Mouse (Mus musculus) intestine, embryonic 14.5 days (tissue): ENCODE results near the gene Krtap13-1. TPM values are rescaled to one million over a fixed set of nuclear protein-coding genes. Genes with fewer than 3 reads are reported as not detected.
"Not testable (repeated sequence)": the region's sequence is repeated elsewhere in the genome, so short reads cannot be mapped to it uniquely, and the experiment has no call there.

Source experiments
- ATAC-seq: fragments of 200-750 bp; cut with Nextera tagmentation; replicated peaks from 2 replicates; pipeline ENCODE4 v1.8.0; 2017; ENCODE audit warnings: low read depth, moderate number of reproducible peaks, moderate TSS enrichment, moderate library complexity; ENCODE audit not compliant: low FRiP score, low TSS enrichment
- DNase-seq: peaks from one replicate; pipeline ENCODE4 v3.0.0-alpha.2; 2018; ENCODE audit warnings: low spot score
- H3K27ac ChIP-seq: fragments of 300-500 bp; sonication (generic); 2 replicates; pipeline ENCODE4 v1.5.1; 2014; ENCODE audit warnings: low read depth, mild to moderate bottlenecking, control low read depth
- H3K27me3 ChIP-seq: fragments of 300-500 bp; sonication (generic); replicated peaks from 2 replicates; pipeline ENCODE4 v1.6.1; 2014; ENCODE audit warnings: low read length, control low read depth; ENCODE audit not compliant: control insufficient read depth, insufficient read depth
- H3K36me3 ChIP-seq: fragments of 300-500 bp; sonication (generic); 2 replicates; pipeline ENCODE4 v1.6.1; 2014; ENCODE audit warnings: low read length, control low read depth; ENCODE audit not compliant: control insufficient read depth, insufficient read depth
- H3K4me1 ChIP-seq: fragments of 300-500 bp; sonication (generic); replicated peaks from 2 replicates; pipeline ENCODE4 v1.6.1; 2014; ENCODE audit warnings: low read length, control low read depth, mixed read lengths; ENCODE audit not compliant: control insufficient read depth, insufficient read depth
- H3K4me2 ChIP-seq: fragments of 300-500 bp; sonication (generic); 2 replicates; pipeline ENCODE4 v1.6.1; 2014; ENCODE audit warnings: low read length
- H3K4me3 ChIP-seq: fragments of 300-500 bp; sonication (generic); 2 replicates; pipeline ENCODE4 v1.5.1; 2014; ENCODE audit warnings: low read depth, low read length, control low read depth, mixed read lengths
- H3K9ac ChIP-seq: fragments of 300-500 bp; sonication (generic); 2 replicates; pipeline ENCODE4 v1.6.1; 2014; ENCODE audit warnings: mild to moderate bottlenecking, low read length
- H3K9me3 ChIP-seq: fragments of 300-500 bp; sonication (generic); 2 replicates; pipeline ENCODE4 v1.6.1; 2016; ENCODE audit warnings: low read length, control low read depth; ENCODE audit not compliant: control insufficient read depth
- WGBS: fragments of 180-500 bp; shearing (Covaris S2); extraction: QIAGEN DNeasy Blood & Tissue Kit; methylation state at CpG from one replicate; pipeline ENCODE4 v1.1.7; 2014; 5-methylcytosine and 5-hydroxymethylcytosine counted together
- polyA plus RNA-seq: library from polyadenylated mRNA; unstranded; fragments of >200 nt; fragmentation: Nextera tagmentation; extraction: Ambion mirVana; gene quantifications from 2 replicates; pipeline ENCODE4 v1.2.1, GENCODE M21; 2014

The Krtap13-1 gene
- polyA plus RNA-seq, 1 experiment from 2014 or later: not detected

DNA sequence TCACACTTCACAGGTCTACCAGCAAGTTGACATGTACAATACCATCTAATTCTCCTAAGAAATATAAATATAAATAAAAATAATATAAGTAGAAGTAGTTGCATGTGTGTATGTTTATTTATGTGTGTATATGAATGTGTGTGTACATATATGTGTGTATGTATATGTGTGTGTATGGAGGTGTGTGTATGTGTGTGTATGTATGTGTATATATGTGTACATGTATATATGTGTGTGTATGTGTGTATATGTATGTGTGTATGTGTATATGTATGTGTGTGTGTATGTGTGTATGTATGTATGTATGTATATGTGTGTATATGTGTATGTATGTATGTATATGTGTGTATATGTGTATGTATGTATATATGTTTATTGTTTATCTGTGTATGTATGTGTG, 12.1 kb upstream of the Krtap13-1 start:
- Histone ChIP-seq H3K27ac (no peak overlapping the region), H3K4me2 (no peak overlapping the region), H3K9ac (no peak overlapping the region), H3K4me3 (no peak overlapping the region), H3K9me3 (no peaks in the 10 kb centered on the region), H3K4me1 (no peaks in the 10 kb centered on the region), H3K36me3 (no peaks in the 10 kb centered on the region), H3K27me3 (no peaks in the 10 kb centered on the region)
- no peak for ATAC-seq
- no peak for DNase-seq

- WGBS: 28% methylated on average over 1 of the region's 1 CpGs
- Histone ChIP-seq H3K9me3 (no peaks in the 10 kb centered on the region), H3K27ac (no peak overlapping the region), H3K4me1 (no peaks in the 10 kb centered on the region), H3K9ac (no peak overlapping the region), H3K27me3 (no peaks in the 10 kb centered on the region), H3K4me2 (no peak overlapping the region), H3K4me3 (no peak overlapping the region), H3K36me3 (no peaks in the 10 kb centered on the region)
- DNase-seq: no peak
- ATAC-seq: no peak
These were observed 8.6 kb upstream of the Krtap13-1 start for GRCm38 (mm10) chr16:88720031-88720430.

GRCm38 (mm10) chr16:88735391-88735790, 6.7 kb downstream of the Krtap13-1 start:
- H3K9ac ChIP-seq: no peak overlapping the region
- H3K4me2 ChIP-seq: no peak overlapping the region
- no peaks in the 10 kb centered on the region for H3K9me3 ChIP-seq
- H3K4me1 ChIP-seq: no peaks in the 10 kb centered on the region
- H3K27me3 ChIP-seq: no peaks in the 10 kb centered on the region
- ATAC-seq (no peak), DNase-seq (no peak)
- no peak overlapping the region for H3K27ac ChIP-seq
- WGBS: 68% methylated on average over 2 of the region's 2 CpGs
- H3K36me3 ChIP-seq: no peaks in the 10 kb centered on the region
- H3K4me3 ChIP-seq: no peak overlapping the region

DNA sequence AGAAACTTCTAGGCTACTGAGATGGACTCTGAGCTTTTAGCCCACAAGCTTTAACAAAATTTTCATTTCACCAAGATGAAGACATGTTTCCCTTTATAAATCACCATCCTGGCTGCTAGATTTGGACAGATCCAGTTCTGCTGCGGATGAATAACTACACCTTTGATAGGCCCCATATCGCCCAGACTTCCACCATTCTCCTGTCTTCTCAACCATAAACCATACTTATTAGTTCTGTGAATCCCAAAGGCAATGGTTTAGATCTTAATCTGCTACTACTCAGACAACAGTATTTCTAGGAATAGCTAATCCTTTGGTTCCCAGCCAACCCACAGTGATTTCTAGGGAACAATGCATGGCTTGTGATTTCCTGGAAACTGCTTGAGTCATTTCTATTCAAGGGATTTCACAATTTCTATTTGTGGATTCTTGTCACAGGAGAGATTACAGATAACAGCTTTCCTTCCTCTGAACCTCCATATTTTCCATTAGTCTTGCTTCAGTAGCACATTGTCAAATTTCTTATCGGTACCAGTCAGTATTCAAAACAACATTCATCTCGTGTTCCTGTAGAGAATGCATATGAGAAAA, 16.2 kb downstream of the Krtap13-1 start:
- Histone ChIP-seq H3K9ac (no peak overlapping the region), H3K36me3 (no peaks in the 10 kb centered on the region), H3K9me3 (no peaks in the 10 kb centered on the region), H3K4me1 (no peaks in the 10 kb centered on the region), H3K27me3 (no peaks in the 10 kb centered on the region), H3K27ac (no peak overlapping the region), H3K4me2 (no peak overlapping the region), H3K4me3 (no peak overlapping the region)
- ATAC-seq (no peak), DNase-seq (no peak)
- 84% methylated on average over 4 of the region's 4 CpGs for WGBS

GRCm38 (mm10) chr16:88747943-88748342, 19.3 kb downstream of the Krtap13-1 start:
- Histone ChIP-seq H3K4me1 (no peaks in the 10 kb centered on the region), H3K9ac (no peak overlapping the region), H3K4me2 (no peak overlapping the region), H3K4me3 (no peak overlapping the region), H3K36me3 (no peaks in the 10 kb centered on the region), H3K27me3 (no peaks in the 10 kb centered on the region), H3K9me3 (no peaks in the 10 kb centered on the region), H3K27ac (no peak overlapping the region)
- ATAC-seq: no peak
- 71% methylated on average over 4 of the region's 4 CpGs for WGBS
- DNase-seq: no peak

DNA sequence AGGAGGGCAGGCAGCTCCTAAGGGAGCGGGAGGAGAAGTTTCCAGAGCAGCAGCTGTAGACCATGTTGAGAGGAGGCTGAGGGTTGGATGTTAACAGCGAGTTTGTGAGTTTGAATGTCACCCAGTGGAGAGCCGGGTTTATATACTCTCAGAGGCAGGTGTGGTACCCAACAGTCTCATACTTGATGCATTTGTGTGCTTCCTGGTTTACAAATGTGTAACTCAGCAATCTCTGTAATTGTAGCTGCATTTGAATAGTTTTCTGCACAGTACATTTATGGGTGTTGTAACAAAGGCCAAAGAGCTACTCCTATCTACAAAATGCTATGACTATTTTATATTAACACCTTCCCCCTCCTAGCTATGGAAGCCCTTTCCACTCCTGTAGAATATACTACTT, 22.9 kb downstream of the Krtap13-1 start, which contains the start of gene Krtap13:
Gene Krtap13 (minus strand): TSS at position 101 of the 400 bp plus-strand sequence.
- H3K27ac ChIP-seq, H3K9me3 ChIP-seq, H3K36me3 ChIP-seq, H3K4me1 ChIP-seq, H3K4me2 ChIP-seq, ATAC-seq, H3K9ac ChIP-seq, H3K27me3 ChIP-seq, DNase-seq, H3K4me3 ChIP-seq: not testable (repeated sequence)
- 85% methylated on average over 3 of the region's 3 CpGs for WGBS

- not testable (repeated sequence) for H3K4me1 ChIP-seq, ATAC-seq, H3K27ac ChIP-seq, H3K9ac ChIP-seq, H3K4me2 ChIP-seq, DNase-seq, H3K36me3 ChIP-seq, H3K27me3 ChIP-seq, H3K4me3 ChIP-seq, H3K9me3 ChIP-seq
- 87% methylated on average over 3 of the region's 3 CpGs for WGBS
These were observed 29.9 kb downstream of the Krtap13-1 start, which contains the start of gene 2310034C09Rik for GRCm38 (mm10) chr16:88758547-88758946. TSS of gene 2310034C09Rik (plus strand) at chr16:88758847.

- Histone ChIP-seq H3K4me2 (no peak within 1 kb of the TSS), H3K27ac (no peak within 1 kb of the TSS), H3K36me3 (no peaks in the 10 kb centered on the region), H3K9ac (no peak within 1 kb of the TSS), H3K27me3 (no peaks in the 10 kb centered on the region), H3K9me3 (no peaks in the 10 kb centered on the region), H3K4me1 (no peaks in the 10 kb centered on the region), H3K4me3 (no peak within 1 kb of the TSS)
- no peak for DNase-seq
- no peak for ATAC-seq
- 89% methylated on average over 2 of the region's 2 CpGs for WGBS
These were observed 45.4 kb downstream of the Krtap13-1 start, which contains the start of gene 2310057N15Rik for GRCm38 (mm10) chr16:88774106-88774505. TSS of gene 2310057N15Rik (minus strand) at chr16:88774206.

DNA sequence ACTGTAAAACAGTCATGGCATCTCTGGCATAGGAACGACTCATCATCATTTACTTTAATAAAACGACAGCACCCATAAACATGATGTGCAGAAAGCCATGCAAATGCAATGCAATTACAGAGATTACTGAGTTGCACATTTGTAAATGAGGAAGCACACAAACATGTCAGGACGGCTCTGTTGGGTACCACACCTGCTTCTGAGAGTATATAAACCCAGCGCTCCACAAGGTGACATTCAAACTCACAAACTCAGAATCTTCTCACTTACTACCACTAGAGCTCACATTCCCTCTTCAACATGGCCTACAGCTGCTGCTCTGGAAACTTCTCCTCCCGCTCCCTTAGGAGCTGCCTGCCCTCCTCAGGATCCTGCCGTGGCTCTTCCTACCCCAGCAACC, 48.9 kb downstream of the Krtap13-1 start, which contains the start of gene Gm5965:
Gene Gm5965 (plus strand): TSS at position 301 of the 400 bp plus-strand sequence.
- no peak within 1 kb of the TSS for H3K4me2 ChIP-seq
- H3K9me3 ChIP-seq: no peaks in the 10 kb centered on the region
- H3K4me1 ChIP-seq: no peaks in the 10 kb centered on the region
- no peak within 1 kb of the TSS for H3K9ac ChIP-seq
- ATAC-seq (no peak), DNase-seq (no peak)
- H3K27me3 ChIP-seq: no peaks in the 10 kb centered on the region
- H3K4me3 ChIP-seq: no peak within 1 kb of the TSS
- no peaks in the 10 kb centered on the region for H3K36me3 ChIP-seq
- WGBS: 89% methylated on average over 5 of the region's 6 CpGs
- H3K27ac ChIP-seq: no peak within 1 kb of the TSS
